Mouse (Mus musculus): ENCODE measurements around the gene Ninj1.

The Ninj1 gene
- long read RNA-seq, experiment 1, transcript Ninj1-201 (4 exons, 1,187 nt) = major isoform, 105 of 109 reads
- long read RNA-seq, experiment 1, partial matches to known transcripts = 3 of 109 reads
- long read RNA-seq, experiment 1, other reads (novel, unspliced or antisense) = 0 of 109 reads
- long read RNA-seq, experiment 2, transcript Ninj1-201 (4 exons, 1,187 nt) = major isoform, 175 of 193 reads
- long read RNA-seq, experiment 2, transcript Ninj1-203 (4 exons, 706 nt) = minor isoform, 7 of 193 reads
- long read RNA-seq, experiment 2, partial matches to known transcripts = 4 of 193 reads
- long read RNA-seq, experiment 2, other reads (novel, unspliced or antisense) = 7 of 193 reads

DNA sequence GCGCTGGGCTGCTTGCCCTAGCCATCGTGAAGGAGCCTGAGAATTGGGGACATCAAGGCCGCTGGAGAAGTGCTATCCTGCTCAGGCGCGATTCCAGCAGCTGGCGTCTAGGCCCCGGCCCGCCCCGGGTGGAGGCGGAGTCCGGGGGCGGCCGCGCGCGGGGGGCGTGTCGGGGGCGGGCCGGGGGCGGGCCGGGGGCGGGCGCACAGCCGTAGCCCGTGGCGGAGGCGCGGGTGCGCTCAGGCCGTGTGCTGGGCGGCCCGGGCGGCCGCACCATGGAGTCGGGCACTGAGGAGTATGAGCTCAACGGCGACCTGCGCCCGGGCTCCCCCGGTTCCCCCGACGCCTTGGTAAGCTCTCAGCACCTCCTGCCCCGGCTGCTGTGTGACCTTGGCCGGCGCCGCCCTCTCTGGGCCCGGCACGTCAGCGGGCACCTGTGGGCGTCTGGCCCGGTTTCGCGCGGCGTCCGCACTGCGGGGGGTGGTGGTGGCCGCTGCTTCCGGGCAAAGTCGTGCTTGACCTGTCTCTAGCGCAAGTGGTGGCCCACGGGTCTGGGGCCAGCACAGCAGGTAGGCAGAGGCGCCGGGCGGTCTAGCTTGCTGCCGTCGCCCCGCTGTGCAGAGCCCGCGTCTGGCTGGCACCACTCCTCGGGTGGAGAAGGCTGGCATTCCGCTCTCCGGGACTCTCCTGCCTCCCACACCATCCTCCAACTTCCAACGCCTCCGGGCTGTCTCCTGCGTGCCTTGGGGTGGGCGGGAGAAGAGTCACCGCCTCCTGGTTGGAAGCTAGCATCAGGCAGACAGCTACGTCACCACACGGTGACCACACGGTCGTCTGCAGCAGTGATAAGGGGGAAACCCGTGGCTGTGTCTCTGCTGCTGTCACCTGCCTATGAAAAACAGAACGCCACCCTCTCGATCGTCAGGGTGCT is at the start of gene Ninj1:
Gene Ninj1 (plus strand): TSS at position 198 of the 931 bp plus-strand sequence.
- intact Hi-C loops (cut with DNase I) = loop anchor here (1.0 to 10.0 kb wide), 2 partner anchors 18 to 373 kb away; no protein-coding TSS in a partner anchor

DNA sequence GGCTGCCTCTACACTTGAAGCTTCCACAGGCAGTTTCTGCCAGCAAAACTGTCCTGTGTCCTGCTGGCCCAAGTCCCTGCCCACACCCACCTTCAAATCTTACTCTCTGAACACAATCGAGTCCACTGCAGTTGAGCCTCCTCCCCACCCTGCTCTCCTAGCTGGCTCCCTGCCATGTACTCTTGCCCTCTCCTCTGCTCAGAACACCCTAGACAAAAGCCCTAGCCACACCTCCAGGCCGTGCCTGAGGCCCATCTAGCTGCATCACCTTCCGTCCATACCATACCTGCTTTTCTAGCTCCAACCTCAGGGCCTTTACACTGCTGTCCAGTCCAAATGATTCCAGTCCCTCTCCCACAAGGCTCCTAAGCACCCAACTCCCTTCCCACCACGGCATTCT is 46.7 kb upstream of the Ninj1 start:
- intact Hi-C loops (cut with DNase I) = no loop called here

- intact Hi-C loops (cut with DNase I) = no loop called here
Observed at GRCm38 (mm10) chr13:49142396-49142795, 44.9 kb upstream of the Ninj1 start.

DNA sequence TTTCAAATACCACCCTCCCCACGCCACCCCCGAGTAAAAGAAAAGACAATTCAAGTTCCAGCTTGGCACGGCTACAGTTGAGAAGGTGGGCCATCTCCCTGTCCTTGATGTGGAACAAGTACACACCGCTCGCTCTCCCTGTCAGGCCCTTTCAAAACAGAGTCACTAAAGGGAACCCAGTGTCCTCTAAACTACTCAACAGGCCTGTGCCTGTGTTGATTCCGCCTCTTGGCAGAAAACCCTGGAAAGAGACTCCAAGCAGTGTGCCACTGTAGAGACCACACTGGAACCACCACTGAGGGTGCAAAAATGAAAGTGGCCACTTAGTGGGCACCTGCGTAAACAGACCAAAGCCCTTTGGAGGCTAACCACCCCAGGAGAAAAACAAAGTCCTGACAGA is 44.0 kb upstream of the Ninj1 start:
- intact Hi-C loops (cut with DNase I) = no loop called here

GRCm38 (mm10) chr13:49144451-49144850 is 42.8 kb upstream of the Ninj1 start:
- intact Hi-C loops (cut with DNase I) = no loop called here

- intact Hi-C loops (cut with DNase I) = no loop called here
Observed at GRCm38 (mm10) chr13:49145396-49145795, 41.9 kb upstream of the Ninj1 start.

- intact Hi-C loops (cut with DNase I) = no loop called here
Observed at GRCm38 (mm10) chr13:49146040-49146697, 41.1 kb upstream of the Ninj1 start.

DNA sequence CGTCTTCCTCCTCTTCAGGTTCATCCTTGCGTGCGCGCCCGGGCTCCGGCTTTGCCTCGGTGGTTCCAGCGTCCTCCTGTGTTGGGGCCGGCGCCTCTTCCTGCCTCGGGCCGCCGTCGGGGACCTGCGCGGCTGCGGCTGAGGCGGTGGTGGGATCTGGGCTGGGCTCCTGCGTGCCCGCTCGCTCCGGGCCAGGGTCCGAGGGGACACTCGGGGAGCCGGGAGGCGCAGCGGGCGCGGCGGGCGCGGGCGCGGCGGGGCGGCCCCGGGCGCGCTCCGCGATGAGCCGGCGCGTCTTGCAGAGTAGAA is 40.6 kb upstream of the Ninj1 start:
- intact Hi-C loops (cut with DNase I) = no loop called here

DNA sequence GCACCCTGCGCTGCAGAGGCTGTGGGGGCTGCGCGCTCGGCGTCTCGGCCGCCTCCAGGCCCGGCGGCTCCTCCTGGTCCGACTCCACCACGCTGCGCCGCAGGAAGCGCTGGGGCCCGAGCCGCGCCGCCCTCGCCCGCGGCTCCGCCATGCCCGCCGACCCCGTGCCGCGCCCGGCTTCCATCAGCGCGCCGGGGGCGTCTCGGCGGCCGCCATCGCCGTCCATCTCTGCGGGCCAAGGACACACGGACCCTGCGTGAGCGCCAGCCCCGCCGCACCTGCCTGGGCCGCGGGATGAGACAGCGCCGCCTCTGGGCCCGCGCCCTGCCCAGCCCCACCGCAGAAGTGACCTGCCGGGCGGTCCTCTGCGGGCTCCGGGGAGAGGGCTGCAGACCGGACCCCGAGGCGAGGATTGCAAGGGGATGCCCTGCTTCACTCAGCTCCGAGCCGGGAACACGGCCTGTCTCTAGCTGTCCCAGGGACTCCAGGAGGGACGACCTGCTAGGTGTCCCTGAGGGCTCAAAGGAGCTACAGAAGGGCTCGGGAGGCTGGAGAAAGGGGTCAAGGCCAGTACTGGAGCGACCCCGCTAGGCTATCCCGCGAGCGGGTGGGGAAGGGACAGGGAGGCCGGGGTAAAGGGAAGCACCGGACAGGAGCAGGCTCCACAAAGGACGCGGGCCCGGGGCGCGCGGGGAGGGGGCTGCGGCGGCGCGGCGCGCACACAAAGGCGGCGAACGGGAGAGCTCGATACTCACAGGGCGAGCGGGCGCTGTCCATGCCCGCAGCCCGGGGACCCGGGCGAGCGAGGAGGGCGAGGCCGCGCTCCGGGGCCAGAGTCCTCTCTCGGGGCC is 40.1 kb upstream of the Ninj1 start:
- intact Hi-C loops (cut with DNase I) = no loop called here

DNA sequence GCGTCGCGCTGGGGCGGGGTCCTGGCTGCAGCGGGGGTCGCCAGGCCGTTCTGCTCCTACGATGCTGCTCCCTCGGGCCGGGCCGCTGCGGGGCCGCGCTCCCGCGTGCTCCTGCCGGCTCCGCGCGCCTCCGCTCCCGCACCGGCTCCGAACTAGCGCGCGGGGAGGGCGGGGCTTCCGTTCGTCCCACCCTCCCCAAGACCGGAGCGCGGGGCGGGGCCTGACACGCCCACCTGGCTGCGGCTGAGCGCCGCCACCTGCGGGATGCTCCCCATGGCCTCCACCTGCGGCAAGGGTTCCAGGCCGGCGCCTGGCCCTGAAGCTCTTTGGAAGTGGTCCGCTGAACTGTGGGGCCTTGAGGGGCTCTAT is 39.4 kb upstream of the Ninj1 start, which contains the start of gene Wnk2:
Gene Wnk2 (minus strand): TSS at position 157 of the 369 bp plus-strand sequence.
- intact Hi-C loops (cut with DNase I) = no loop called here

DNA sequence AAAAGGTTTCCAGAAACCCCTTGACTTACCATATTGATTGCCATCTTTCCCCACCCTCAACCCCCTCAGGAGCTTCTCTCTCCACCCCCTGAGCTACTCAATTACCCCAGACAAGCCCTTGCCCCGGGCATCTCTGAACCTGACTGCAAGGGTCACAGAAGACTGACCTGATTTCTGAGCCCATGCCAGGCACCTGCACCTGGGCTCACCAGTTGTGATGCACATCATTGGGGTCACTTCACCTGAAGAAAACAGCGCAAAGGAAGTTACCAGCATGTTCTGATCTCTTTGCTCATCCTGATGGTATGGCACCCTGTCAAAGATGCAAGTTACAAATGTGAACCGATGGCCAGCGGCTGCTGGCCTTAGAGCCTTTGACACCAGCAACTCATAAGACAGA is 38.6 kb upstream of the Ninj1 start:
- intact Hi-C loops (cut with DNase I) = no loop called here

GRCm38 (mm10) chr13:49154028-49154427 is 33.3 kb upstream of the Ninj1 start:
- intact Hi-C loops (cut with DNase I) = no loop called here

DNA sequence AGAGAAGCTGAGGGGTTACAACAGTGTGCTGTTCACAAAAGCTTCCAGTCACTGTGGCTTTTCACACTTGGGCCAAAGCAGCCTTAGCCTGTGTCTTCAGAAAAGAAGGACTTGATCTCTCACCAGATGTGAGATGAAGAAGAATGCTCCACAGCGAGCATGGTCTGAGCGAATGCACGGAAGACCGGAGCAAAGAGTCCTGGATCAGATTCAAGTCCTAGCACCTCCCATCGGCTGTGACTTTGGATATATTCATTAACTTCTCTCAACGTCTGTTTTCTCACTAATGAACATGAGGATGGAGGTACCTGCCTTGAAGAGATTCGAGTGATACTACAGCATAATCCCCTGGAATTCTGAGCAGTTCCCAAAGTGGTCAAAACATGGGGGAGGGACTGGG is 32.7 kb upstream of the Ninj1 start:
- intact Hi-C loops (cut with DNase I) = no loop called here

GRCm38 (mm10) chr13:49156645-49157044 is 30.6 kb upstream of the Ninj1 start:
- intact Hi-C loops (cut with DNase I) = no loop called here

DNA sequence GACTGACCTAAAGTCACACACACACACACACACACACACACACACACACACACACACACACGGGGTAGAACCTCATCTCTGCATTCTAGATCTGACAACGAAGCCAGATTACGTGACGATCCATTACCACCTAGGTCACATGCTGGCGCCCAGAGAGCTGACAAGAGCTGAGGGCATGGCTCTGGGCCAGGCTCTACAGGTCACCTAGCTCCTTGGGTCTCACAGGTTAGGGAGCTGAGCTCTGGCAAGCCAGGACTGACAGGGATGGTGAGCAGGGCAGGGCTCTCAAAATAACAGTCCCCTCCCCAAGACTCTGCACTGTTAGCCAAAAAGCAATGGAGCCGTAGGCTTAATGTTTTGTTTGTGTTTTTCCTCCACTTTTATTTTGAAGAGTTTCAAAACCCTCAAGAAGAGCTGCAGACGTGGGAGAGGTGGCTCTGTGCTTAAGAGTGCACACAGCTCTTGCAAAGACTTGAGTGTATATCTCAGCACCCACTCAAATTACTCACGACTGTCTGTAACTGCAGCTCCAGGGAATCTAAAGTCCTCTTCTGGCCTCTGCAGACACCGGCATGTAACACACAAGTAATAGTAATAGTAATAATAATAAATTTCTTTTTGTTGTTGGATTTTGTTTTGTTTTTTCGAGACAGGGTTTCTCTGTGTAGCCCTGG is 29.1 kb upstream of the Ninj1 start:
- intact Hi-C loops (cut with DNase I) = no loop called here

DNA sequence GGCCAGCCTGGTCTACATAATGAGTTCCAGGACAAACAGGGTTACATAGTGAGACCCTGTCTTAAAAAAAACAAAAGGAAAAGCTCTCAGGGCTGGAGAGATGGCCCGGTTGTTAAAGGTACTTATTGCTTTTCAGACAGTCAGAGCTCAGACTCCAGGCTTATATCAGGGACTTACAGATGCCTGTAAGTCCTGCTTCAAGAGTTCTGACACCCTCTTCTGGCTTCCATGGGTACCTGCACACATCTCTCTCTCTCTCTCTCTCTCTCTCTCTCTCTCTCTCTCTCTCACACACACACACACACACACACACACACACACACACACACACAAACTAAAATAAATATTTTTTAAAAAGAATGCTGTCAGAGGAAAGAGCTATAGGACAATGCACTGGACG is 26.0 kb upstream of the Ninj1 start:
- intact Hi-C loops (cut with DNase I) = no loop called here

DNA sequence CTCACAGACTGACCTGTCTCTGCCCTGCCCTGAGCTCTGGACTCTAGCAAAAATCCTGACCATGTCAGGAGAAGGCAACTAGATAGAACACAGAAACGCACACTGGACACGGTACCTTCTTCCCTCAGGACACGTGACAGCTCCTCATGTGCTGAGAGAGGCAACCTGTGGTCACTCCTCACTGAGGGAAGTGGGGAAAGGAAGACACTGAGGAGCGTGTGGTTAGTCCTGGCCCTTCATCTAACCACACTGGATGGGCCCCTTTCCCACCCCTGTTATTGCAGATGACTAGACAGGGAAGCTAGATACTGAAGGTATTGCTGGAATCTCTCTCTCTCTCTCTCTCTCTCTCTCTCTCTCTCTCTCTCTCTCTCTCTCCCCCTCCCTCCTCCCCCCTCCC is 24.6 kb upstream of the Ninj1 start:
- intact Hi-C loops (cut with DNase I) = no loop called here

DNA sequence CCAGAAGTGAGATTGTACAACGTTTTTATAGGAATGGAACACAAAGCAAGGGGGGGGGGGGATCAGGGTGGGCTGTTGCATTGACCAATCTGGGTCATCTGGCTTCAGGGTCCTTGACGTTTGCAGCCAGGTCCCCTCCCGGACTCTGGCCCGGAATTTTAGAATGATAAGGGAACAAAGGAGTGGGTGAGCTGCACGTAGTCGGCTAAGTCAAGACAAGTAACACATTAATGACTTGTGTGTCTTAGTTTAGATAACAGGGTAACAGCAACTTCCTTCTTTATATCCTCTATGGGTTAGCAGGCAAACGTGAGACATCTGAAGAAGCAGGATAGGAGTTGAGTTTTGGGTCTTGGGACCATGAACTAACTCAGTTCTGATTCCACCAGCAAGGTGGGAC is 23.6 kb upstream of the Ninj1 start:
- intact Hi-C loops (cut with DNase I) = no loop called here

GRCm38 (mm10) chr13:49167081-49167480 is 20.2 kb upstream of the Ninj1 start:
- intact Hi-C loops (cut with DNase I) = loop anchor here (5.0 kb wide), 1 partner anchor 515 kb away; no protein-coding TSS in a partner anchor

Data from adrenal gland (tissue).